Mouse (Mus musculus) heart, adult 2 months (tissue): ENCODE results near the gene Eif1. TPM values are rescaled to one million over a fixed set of nuclear protein-coding genes. Genes with fewer than 3 reads are reported as not detected.
A peak's percentile ranks its signal among the peaks of the same experiment; 100 is the strongest.
"Not testable (repeated sequence)": the region's sequence is repeated elsewhere in the genome, so short reads cannot be mapped to it uniquely, and the experiment has no call there.

Experiments
- DNase-seq, 2 experiments: peaks; one replicate each; pipeline ENCODE4 v3.0.0; 2021
- H3K27ac ChIP-seq: fragments of 200-600 bp; 2 replicates; pipeline ENCODE4 v1.8.1; 2022
- H3K27me3 ChIP-seq: fragments of 200-500 bp; 2 replicates; pipeline ENCODE4 v1.6.1; 2012; ENCODE audit warnings: mild to moderate bottlenecking, low read length, inconsistent platforms, mixed read lengths; ENCODE audit not compliant: control insufficient read depth, insufficient read depth
- H3K36me3 ChIP-seq: fragments of 200-500 bp; 2 replicates; pipeline ENCODE4 v1.6.1; 2012; ENCODE audit warnings: low read length, inconsistent platforms; ENCODE audit not compliant: control insufficient read depth, insufficient read depth
- H3K4me1 ChIP-seq: fragments of 200-500 bp; 2 replicates; pipeline ENCODE4 v1.6.1; 2011; ENCODE audit warnings: low read length; ENCODE audit not compliant: control insufficient read depth, insufficient read depth
- H3K4me3 ChIP-seq: fragments of 200-600 bp; 2 replicates; pipeline ENCODE4 v1.8.1; 2022
- H3K79me2 ChIP-seq: fragments of 200-500 bp; replicated peaks from 2 replicates; pipeline ENCODE4 v1.6.1; 2012; ENCODE audit warnings: mild to moderate bottlenecking, inconsistent platforms, low read length, moderate library complexity, mixed read lengths; ENCODE audit not compliant: control insufficient read depth, insufficient read depth
- H3K9ac ChIP-seq: fragments of 200-500 bp; 2 replicates; pipeline ENCODE4 v1.6.1; 2012; ENCODE audit warnings: low read depth, mild to moderate bottlenecking, control low read depth, inconsistent platforms, low read length, mixed read lengths
- CTCF ChIP-seq: fragments of 200-600 bp; IDR thresholded peaks from 2 replicates; pipeline ENCODE4 v1.8.1; 2022; ENCODE audit warnings: antibody characterized with exemption, mild to moderate bottlenecking, moderate library complexity
- EP300 ChIP-seq: fragments of 200-500 bp; IDR thresholded peaks from 2 replicates; pipeline ENCODE4 v1.6.1; 2011; ENCODE audit warnings: low read depth, low read length, control low read depth; ENCODE audit not compliant: insufficient read depth
- POLR2A ChIP-seq: fragments of 200-500 bp; IDR thresholded peaks from 2 replicates; pipeline ENCODE4 v1.6.1; 2011; ENCODE audit warnings: mild to moderate bottlenecking, low read depth, low read length, control low read depth; ENCODE audit not compliant: insufficient read depth
- WGBS: fragments of 180-500 bp; shearing (Covaris S2); methylation state at CpG from one replicate; pipeline ENCODE4 v1.1.7; 2018; 5-methylcytosine and 5-hydroxymethylcytosine counted together
- intact Hi-C: fragments of 180-260 bp; cut with DNase I; formaldehyde crosslinking; loops from one replicate; pipeline ENCODE4 v1.15.1; 2025
- polyA plus RNA-seq: library from polyadenylated mRNA; depleted of rRNA; stranded (reverse); fragments of >200 nt; gene quantifications from 2 replicates; pipeline ENCODE4 v1.2.3, GENCODE M21; 2012
- total RNA-seq, 2 experiments: library from RNA; stranded (reverse); gene quantifications; 2 replicates each; pipeline ENCODE4 v1.2.3; 2021

Eif1 gene
- total and polyA plus RNA-seq, 3 experiments = 195 to 2,054 (median 1,735) TPM

GRCm38 (mm10) chr11:100317826-100318380 is 1.8 kb upstream of the Eif1 start:
- Histone ChIP-seq H3K9ac (no peak overlapping the region), H3K79me2 (no peaks in the 10 kb centered on the region), H3K4me1 (peaks cover 2% of the 10 kb centered on the region), H3K36me3 (peaks cover 14% of the 10 kb centered on the region), H3K4me3 (no peak overlapping the region), H3K27ac (no peak overlapping the region), H3K27me3 (no peaks in the 10 kb centered on the region)
- intact Hi-C loops = no loop called here
- no peak for TF ChIP-seq CTCF
- TF ChIP-seq EP300 = no peak
- TF ChIP-seq POLR2A = no peak
- 70% methylated on average over 6 of the region's 6 CpGs for WGBS
- DNase-seq = no peak

GRCm38 (mm10) chr11:100318529-100319451 is 895 bp upstream of the Eif1 start:
- Histone ChIP-seq H3K4me1 (peaks cover 2% of the 10 kb centered on the region), H3K79me2 (no peaks in the 10 kb centered on the region), H3K36me3 (peaks cover 14% of the 10 kb centered on the region), H3K4me3 (peak overlapping the region; percentile 61), H3K27ac (peak overlapping the region; percentile 71), H3K9ac (no peak overlapping the region), H3K27me3 (no peaks in the 10 kb centered on the region)
- TF ChIP-seq POLR2A (no peak), EP300 (no peak), CTCF (no peak)
- no peak for DNase-seq
- 86% methylated on average over 10 of the region's 10 CpGs for WGBS
- intact Hi-C loops = no loop called here

- peaks cover 14% of the 10 kb centered on the region for H3K36me3 ChIP-seq
- H3K4me1 ChIP-seq = peaks cover 2% of the 10 kb centered on the region
- H3K4me3 ChIP-seq = peak overlapping the region; percentile 97
- no peaks in the 10 kb centered on the region for H3K79me2 ChIP-seq
- WGBS = under 1% methylated on average over 40 of the region's 40 CpGs
- H3K9ac ChIP-seq = peak overlapping the region; percentile 82
- peak; percentile 94 to 98 for DNase-seq
- H3K27me3 ChIP-seq = no peaks in the 10 kb centered on the region
- TF ChIP-seq EP300 = peak; percentile 67; the same call in 1 of the 2 replicates
- peak; percentile 81 for TF ChIP-seq POLR2A
- TF ChIP-seq CTCF = peak; percentile 16; the same call in 1 of the 2 replicates
- intact Hi-C loops = no loop called here
- H3K27ac ChIP-seq = peak overlapping the region; percentile 100
These were observed 516 bp downstream of the Eif1 start for GRCm38 (mm10) chr11:100320172-100320630.

GRCm38 (mm10) chr11:100320701-100321410 is 1.2 kb downstream of the Eif1 start:
- H3K4me1 ChIP-seq, H3K79me2 ChIP-seq, DNase-seq, intact Hi-C loops, H3K27me3 ChIP-seq: not testable (repeated sequence)
- peak overlapping the region; percentile 97 for H3K4me3 ChIP-seq
- peaks cover 14% of the 10 kb centered on the region for H3K36me3 ChIP-seq
- H3K27ac ChIP-seq = peak overlapping the region; percentile 100
- WGBS = 9% methylated on average over 11 of the region's 11 CpGs
- H3K9ac ChIP-seq = peak overlapping the region; percentile 21; the same call in 1 of the 2 replicates

- 61% methylated on average over 7 of the region's 7 CpGs for WGBS
- DNase-seq, intact Hi-C loops, H3K27ac ChIP-seq, H3K9ac ChIP-seq, H3K79me2 ChIP-seq, H3K4me1 ChIP-seq, H3K4me3 ChIP-seq, H3K27me3 ChIP-seq: not testable (repeated sequence)
- H3K36me3 ChIP-seq = peaks cover 14% of the 10 kb centered on the region
- peak; percentile 23; the same call in 1 of the 2 replicates for TF ChIP-seq CTCF
These were observed 2.0 kb downstream of the Eif1 start for GRCm38 (mm10) chr11:100321479-100322305.
